Mouse (Mus musculus) induced T-regulatory cell, adult 2 months (primary cell): ENCODE data around the gene Nans.

ENCODE experiments used
- DNase-seq: peaks from one replicate; pipeline ENCODE4 v3.0.0-alpha.2; 2012; ENCODE audit warnings: low read depth

The Nans gene

DNA sequence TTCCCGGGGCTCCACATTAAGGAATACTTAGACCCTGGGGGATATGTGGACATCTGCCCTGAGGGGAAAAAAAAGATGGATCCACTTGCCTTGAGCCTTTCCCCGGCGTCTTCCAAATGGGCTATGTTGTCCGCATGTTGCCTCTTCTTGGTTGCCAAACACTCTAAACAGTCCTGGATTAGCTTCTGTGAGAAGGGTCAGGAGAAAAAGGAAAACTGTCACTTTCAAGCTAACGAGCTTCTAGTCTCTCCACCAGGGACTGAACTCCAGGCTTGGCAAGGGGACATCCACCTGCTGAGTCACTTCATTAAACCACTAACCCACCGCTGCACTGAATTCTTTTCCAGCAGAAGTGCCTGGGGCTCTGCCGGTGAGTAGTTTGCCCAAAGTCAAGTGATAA lies 43.9 kb downstream of the Nans start:
- DNase-seq = no peak

DNA sequence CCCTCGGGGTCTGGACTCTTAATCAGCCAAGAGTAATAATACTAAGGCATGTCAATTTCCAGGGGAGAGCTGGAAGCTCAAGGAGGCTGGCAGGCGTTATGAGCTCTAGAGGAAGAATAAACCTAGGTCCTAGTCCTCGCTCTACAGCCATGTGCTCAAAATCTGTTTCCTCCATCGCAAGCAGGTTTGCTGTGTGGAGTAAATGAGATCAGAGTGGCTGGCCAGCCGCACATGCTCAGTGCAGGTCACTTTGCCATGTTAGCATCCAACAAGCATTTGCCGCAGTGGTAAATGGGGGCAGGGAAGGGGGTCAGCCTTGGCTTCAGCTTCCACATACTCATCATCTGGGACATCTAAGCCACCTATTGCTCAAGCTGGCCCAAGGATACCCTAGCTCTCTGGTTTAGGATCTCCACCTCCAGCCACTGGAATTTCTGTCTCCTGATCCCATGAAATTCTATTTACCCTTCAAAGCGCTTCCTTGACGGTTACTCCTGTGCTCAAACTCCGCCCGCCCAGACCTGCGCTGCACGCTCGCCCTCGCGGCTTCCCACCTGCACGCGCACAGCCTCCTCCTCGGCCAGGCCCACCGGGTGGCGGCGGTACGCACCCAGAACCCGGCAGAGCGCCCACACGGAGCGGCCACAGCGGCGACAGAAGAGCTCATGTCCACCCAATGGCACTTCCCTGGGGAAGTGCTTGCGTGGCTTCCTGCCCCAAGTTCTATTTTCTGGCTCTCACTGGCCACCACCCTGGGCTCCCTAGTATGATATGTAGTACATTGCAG lies 45.1 kb downstream of the Nans start:
- DNase-seq = peak; percentile 66

DNA sequence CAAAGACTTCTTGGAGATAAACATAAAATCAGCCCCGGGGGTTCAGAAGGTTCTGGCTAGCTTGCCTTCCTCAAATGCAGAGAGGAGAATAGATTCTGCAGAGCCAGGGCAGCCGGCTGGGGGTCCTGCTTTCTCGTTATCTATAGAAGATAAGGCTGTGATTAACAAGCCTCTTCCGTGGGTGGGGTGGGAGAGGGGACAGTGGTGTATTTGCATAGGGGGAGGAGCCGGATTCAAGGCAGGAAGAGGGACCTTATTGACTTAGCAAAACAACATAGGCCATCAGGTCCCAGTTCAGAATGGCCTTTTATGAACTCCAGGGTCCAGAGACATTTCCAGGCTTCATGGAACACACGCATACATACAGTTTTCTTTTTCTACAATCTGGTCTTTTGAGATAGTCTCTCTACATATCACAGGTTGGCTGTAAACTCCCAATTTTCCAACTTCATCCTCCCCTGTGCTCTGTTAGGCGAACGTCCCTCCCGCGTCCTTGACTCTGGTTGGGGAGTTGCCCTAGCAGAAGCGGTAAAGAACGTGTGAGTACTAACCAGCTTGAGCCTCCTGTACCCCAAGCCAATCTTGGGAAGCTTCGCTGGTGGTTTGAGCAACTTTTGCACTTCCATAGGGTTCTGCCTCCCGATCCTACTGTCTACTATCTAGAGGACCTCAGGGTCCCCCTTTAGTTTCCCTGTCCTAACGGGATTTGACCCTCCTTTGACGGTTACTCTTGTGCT lies 46.2 kb downstream of the Nans start:
- peak; percentile 84 for DNase-seq

DNA sequence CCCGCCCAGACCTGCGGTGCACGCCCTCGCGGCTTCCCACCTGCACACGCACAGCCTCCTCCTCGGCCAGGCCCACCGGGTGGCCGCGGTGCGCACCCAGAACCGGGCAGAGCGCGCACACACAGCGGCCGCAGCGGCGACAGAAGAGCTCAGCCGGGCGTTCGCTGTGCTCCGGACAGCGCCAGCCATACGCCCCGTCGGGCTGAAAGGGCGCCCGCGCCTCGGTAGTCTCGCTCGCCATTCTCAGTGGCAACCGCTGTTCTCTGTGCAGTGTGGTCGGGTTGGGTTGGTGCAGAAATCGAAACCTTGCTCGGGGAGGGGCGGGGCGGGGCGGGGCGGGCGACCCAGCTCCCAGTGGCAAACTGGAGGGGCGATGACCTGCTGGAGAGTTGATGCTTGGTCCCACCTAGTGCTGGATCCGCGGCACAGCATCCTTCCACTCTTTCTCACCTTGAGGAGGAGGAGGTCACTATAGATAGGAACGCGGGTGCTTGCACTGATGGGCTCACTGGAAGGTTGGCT lies 46.9 kb downstream of the Nans start, which contains the start of gene Trim14:
TSS of gene Trim14 (minus strand) at position 302 of the 522 bp plus-strand sequence.
- DNase-seq = peak; percentile 92

DNA sequence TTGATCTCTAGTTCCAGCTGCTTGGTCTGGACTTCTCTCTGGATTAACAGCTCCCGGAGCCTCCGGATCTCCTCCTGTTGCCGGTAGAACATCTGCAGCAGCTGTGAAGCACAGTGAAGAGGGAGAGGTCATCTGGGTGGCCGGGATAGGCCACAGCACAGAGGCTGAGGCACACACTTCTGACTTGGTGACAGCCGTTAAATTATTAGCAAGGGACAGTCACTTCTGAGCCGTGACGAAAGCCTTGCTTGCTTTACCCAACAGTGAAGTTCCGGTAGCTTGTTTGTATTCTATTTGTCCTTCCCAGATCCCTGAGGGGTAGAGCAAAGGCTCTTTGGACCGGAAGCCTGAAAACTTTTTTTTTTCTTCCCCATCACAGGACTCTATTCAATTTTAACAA lies 50.1 kb downstream of the Nans start:
- DNase-seq = no peak

DNA sequence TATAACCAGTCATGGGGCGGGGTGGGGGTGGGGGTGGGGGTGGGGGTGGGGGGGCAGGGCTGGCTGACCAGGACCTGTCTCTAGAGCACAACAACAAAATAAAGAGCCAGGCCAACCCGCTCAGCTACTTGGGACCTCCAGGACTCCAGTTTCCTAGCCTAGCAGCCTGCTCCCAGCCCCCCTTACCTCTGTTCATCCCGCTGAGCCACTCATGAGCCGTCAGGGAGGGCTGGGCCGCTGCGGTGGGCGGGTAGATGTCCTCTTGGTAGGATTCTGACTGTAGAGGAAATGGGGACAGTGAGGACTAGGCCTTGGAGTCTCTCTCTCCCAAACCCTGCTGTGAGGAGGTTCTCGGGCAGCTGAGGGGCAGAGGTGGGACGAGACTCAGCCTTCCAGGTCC lies 52.7 kb downstream of the Nans start:
- no peak for DNase-seq

DNA sequence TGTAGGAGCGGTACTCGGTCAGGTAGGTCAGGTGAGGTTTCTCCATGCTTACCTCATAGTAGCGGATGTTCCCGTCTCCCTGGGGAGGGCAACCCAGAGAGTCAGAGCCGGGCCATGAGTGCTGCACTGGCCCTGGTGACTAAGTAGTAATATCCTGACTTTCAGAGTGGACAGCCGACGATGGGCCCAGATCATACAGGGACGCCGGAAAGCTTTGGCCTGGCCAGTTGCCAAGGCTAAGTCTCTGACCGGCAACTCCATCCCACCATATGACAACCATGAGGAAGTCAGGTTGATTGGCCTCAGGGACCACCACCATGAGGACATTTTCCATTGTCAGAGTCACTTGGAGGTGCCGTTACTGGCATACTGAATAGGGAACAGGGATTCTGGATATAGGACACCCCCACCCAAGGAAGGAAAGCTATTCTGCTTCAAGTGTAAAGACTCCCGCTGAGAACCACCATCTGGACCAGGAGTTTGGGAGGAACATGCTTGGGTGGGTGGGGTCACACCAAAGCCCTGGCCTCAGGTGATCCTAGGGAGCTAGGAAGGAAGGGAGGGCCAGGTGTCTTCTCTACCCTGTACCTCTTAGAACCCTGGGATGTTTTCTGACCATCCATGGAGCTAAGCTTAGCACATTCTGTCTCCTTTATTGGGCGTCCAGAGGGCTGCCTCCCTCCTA lies 54.5 kb downstream of the Nans start:
- DNase-seq = no peak

DNA sequence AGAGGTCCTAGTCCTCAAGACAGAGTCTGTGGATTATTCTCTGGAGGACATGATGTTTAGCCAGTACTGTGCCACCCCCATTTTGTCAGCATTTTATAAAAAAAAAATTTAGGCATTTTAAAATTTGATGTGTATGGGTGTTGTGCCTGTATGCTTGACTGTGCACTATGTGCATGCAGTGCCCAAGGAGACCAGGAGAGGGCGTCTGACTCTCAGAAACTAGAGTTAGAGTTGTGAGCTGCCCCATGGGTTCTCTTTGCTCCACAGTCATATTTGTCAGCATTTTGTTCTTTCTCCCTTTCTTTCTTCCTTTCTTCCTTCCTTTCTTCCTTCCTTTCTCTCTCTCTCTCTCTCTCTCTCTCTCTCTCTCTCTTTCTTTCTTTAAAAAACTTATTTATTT lies 55.3 kb downstream of the Nans start:
- DNase-seq = peak; percentile 89

DNA sequence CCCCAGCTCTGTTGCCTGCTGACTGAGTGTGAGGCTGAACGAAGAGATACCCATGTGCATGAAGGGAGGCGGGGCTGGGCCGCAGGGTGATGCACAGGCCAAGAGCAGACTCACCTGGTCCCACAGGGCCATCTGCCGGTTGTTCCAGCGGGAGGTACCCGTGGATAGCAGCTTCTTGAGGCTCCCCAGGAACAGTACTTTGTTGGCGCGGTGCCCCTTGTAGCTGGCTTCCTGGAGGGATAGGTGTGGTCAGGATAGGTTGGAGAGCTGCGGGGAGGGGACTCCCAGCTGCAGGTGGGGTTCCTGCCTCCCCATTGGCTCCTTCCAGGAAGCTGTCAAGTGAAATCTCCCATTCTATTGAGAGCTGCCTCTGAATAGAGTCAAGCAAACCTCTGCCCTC lies 56.5 kb downstream of the Nans start:
- no peak for DNase-seq

DNA sequence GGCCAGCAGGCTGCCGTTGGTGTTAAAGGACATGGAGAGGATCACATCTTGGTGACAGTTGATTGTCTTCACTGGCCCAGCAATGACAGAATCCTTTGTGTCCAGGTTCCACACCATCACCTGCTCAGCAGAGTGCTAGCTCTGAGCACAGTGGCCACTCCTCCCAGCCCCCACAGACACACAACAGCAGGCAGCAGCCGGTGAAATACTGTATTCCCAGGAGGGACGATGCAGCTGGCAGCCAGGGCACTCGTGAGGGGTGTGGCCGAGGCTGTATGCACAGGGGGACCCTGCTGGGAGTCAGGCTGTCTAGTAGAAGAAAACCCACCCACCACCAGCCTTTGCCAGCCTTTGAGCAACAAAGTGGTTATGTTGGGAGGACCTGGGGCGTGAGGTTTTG lies 57.7 kb downstream of the Nans start:
- no peak for DNase-seq

DNA sequence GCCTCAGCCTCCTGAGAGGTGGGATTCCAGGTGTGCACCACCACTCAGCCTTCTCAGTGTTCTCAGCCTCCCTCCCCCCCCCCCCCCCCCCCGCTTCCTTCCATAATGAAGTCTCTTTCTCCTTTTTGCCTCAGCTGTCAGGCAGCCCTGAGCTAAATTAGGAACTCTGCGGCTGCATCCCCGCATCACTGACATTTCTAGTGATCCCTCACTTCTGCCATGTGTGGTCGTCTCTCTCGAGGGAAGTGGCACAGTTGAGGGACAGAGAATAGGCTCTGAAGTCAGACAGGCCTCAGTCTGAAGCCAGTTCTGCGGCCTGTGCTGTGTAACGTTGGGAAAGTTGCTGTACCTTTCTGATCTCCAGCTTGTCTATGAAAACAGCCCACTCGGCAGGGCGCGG lies 60.9 kb downstream of the Nans start:
- no peak for DNase-seq

DNA sequence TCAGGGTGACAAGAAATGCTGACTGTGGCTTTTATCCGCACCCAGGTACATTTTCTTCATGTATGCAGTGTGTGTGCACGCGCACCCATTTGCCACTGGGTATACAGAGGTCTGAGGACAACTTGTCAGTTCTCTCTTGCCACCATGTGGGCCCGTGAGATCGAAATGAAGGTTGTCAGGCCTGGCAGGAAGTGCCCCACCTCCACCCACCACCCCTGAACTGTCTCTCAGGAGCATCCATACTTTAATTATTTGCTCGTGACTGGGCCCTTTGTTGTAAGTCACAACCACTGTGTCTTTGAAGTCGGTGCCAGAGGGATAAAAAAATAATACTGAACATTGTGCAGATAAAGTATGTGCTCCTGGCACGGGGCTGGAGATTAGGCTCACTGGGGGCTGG lies 61.4 kb downstream of the Nans start:
- no peak for DNase-seq
